ENCODE assay signal across 9 mouse cellular contexts in genomic region chr10:127426670-127427069, GRCm38 (mm10). TPM values are rescaled to one million over a fixed set of nuclear protein-coding genes. Genes with fewer than 3 reads are reported as not detected.
A peak's percentile ranks its signal among the peaks of the same experiment; 100 is the strongest.
DNase-seq lines count a peak whose midpoint lies in the region; ATAC-seq and TF ChIP-seq lines count a peak whose summit lies in the region.
"Had no signal": no experiment of that assay in that cellular context is flagged by ENCODE, and none has a peak within 500 bp of the region (broad histone marks: within the 10 kb centered on the region; RNA-seq: fewer than 3 reads in every experiment).

No protein-coding gene starts in this region.

- no peak; the same call in 1 of the 2 replicates for ATAC-seq in liver, embryonic 11.5 days (replicated peaks; ENCODE audit: low FRiP score)
- no peak for ATAC-seq in hindbrain, embryonic 12.5 days (ENCODE audit: low FRiP score)
- peak; percentile 54; the same call in 1 of the 2 replicates for ATAC-seq in neural tube, embryonic 13.5 days (ENCODE audit: low read depth)

- 0 out of 2 replicates have a peak, but pooled peaks cover 2% of the 10 kb centered on the region for H3K36me3 ChIP-seq in liver, adult 2 months (ENCODE audit: control insufficient read depth, insufficient read depth, low read length)
- H3K36me3 ChIP-seq in liver, embryonic 11.5 days (ENCODE audit: control insufficient read depth, insufficient read depth, low read length), result peaks cover 2% of the 10 kb centered on the region; the same call in 1 of the 2 replicates
- H3K36me3 ChIP-seq in hindbrain, embryonic 12.5 days, result no peaks in the 10 kb centered on the region
- peaks cover 8% of the 10 kb centered on the region; the same call in 1 of the 2 replicates for H3K36me3 ChIP-seq in neural tube, embryonic 13.5 days

- H3K4me1 ChIP-seq in liver, adult 2 months (ENCODE audit: control insufficient read depth, insufficient read depth, low read length), result peaks cover 23% of the 10 kb centered on the region
- peaks cover 18% of the 10 kb centered on the region for H3K4me1 ChIP-seq in liver, embryonic 11.5 days (replicated peaks; ENCODE audit: control insufficient read depth, insufficient read depth, low read length)
- H3K4me1 ChIP-seq in hindbrain, embryonic 12.5 days, result peaks cover 15% of the 10 kb centered on the region
- peaks cover 23% of the 10 kb centered on the region for H3K4me1 ChIP-seq in neural tube, embryonic 13.5 days (replicated peaks)

- no peak overlapping the region for H3K9ac ChIP-seq in liver, adult 2 months (ENCODE audit: low read depth, low read length)
- H3K9ac ChIP-seq in liver, embryonic 11.5 days (ENCODE audit: low read depth, low read length), result no peak overlapping the region
- H3K9ac ChIP-seq in hindbrain, embryonic 12.5 days, result no peak overlapping the region
- H3K9ac ChIP-seq in neural tube, embryonic 13.5 days, result no peak overlapping the region

- DNase-seq in liver, adult 2 months (ENCODE audit: extremely low read depth, low read depth, low spot score), result peak; percentile 61
- DNase-seq in liver, embryonic 11.5 days (ENCODE audit: low spot score), result no peak
- DNase-seq in brain, embryonic 14.5 days (ENCODE audit: low read depth), result peak; percentile 65
- DNase-seq in urinary bladder, postnatal 10 days (ENCODE audit: low spot score), result no peak
- DNase-seq in c-Kit-positive CD71-positive TER-119-positive erythroid progenitor cells, embryonic 14.5 days (ENCODE audit: low spot score), result no peak
- no peak for DNase-seq in gastrocnemius, postnatal 25 days

- H3K79me2 ChIP-seq in liver, adult 2 months (ENCODE audit: control insufficient read depth, insufficient read depth, low read length), result peaks cover 12% of the 10 kb centered on the region; the same call in 1 of the 2 replicates

- no peak overlapping the region for H3K4me2 ChIP-seq in liver, embryonic 11.5 days
- H3K4me2 ChIP-seq in hindbrain, embryonic 12.5 days (replicated peaks), result no peak overlapping the region
- H3K4me2 ChIP-seq in neural tube, embryonic 13.5 days, result no peak overlapping the region

- 0 out of 2 replicates have a peak overlapping the region, but pooled peaks have one; percentile 20 for H3K27ac ChIP-seq in liver, adult 2 months (replicated peaks; ENCODE audit: insufficient read depth, low read depth, low read length)
- H3K27ac ChIP-seq in liver, embryonic 11.5 days (ENCODE audit: low read depth, low read length), result no peak overlapping the region
- 0 out of 2 replicates have a peak overlapping the region, but pooled peaks have one; percentile 2 for H3K27ac ChIP-seq in hindbrain, embryonic 12.5 days
- H3K27ac ChIP-seq in neural tube, embryonic 13.5 days (replicated peaks), result peak overlapping the region; percentile 56; the same call in 1 of the 2 replicates

- TF ChIP-seq POLR2A in liver, adult 2 months (IDR thresholded peaks at IDR 0.05; ENCODE audit: extremely low read depth, insufficient read depth, low read length), result no peak
- TF ChIP-seq POLR2A in brain, embryonic 14.5 days (IDR thresholded peaks at IDR 0.05; ENCODE audit: borderline replicate concordance, extremely low read depth, insufficient read depth, insufficient read length, poor library complexity, severe bottlenecking), result no peak

- no peaks in the 10 kb centered on the region for H3K9me3 ChIP-seq in liver, embryonic 11.5 days (ENCODE audit: control insufficient read depth, low read length)
- H3K9me3 ChIP-seq in hindbrain, embryonic 12.5 days (replicated peaks), result no peaks in the 10 kb centered on the region
- no peaks in the 10 kb centered on the region for H3K9me3 ChIP-seq in neural tube, embryonic 13.5 days
- H3K9me3 ChIP-seq: megakaryocyte, embryonic 14.5 days had no signal

- H3K4me3 ChIP-seq in liver, adult 2 months (ENCODE audit: insufficient read depth, low read depth, low read length), result no peak overlapping the region
- no peak overlapping the region for H3K4me3 ChIP-seq in liver, embryonic 11.5 days (ENCODE audit: low read depth, low read length)
- H3K4me3 ChIP-seq in hindbrain, embryonic 12.5 days, result no peak overlapping the region
- H3K4me3 ChIP-seq in neural tube, embryonic 13.5 days, result no peak overlapping the region
- H3K4me3 ChIP-seq: megakaryocyte, embryonic 14.5 days had no signal

- WGBS in liver, adult 2 months, result 63% methylated on average over 2 of the region's 2 CpGs
- WGBS in liver, embryonic 11.5 days, result 27% methylated on average over 2 of the region's 2 CpGs
- 24% methylated on average over 2 of the region's 2 CpGs for WGBS in hindbrain, embryonic 12.5 days
- 11% methylated on average over 2 of the region's 2 CpGs for WGBS in neural tube, embryonic 13.5 days

- TF ChIP-seq CTCF in liver, adult 2 months (IDR thresholded peaks at IDR 0.05; ENCODE audit: low read depth, low read length), result no peak
- TF ChIP-seq CTCF in brain, embryonic 14.5 days (IDR thresholded peaks at IDR 0.05; ENCODE audit: borderline replicate concordance, extremely low read depth, insufficient read depth, insufficient read length), result no peak

- H3K27me3 ChIP-seq in liver, adult 2 months (ENCODE audit: control insufficient read depth, insufficient read depth, low read length), result no peaks in the 10 kb centered on the region
- H3K27me3 ChIP-seq in liver, embryonic 11.5 days (replicated peaks; ENCODE audit: control insufficient read depth, insufficient read depth, low read length), result no peaks in the 10 kb centered on the region
- H3K27me3 ChIP-seq in hindbrain, embryonic 12.5 days, result no peaks in the 10 kb centered on the region
- H3K27me3 ChIP-seq in neural tube, embryonic 13.5 days, result no peaks in the 10 kb centered on the region
- H3K27me3 ChIP-seq: megakaryocyte, embryonic 14.5 days had no signal

RNA-seq across cellular contexts. Expression of gene R3hdm2, which starts 46.5 kb away (rescaled TPM):
- total RNA-seq in liver, adult 2 months (2014; rRNA removed), result 15.8 and 17.5 TPM in 2 replicates
- 66.9 and 70.1 TPM in 2 replicates for polyA plus RNA-seq in liver, adult 2 months (2012; rRNA removed)
- 25.4 and 33.8 TPM in 2 replicates for polyA plus RNA-seq in liver, embryonic 11.5 days (2014; fragmentation: Nextera tagmentation; extraction: Ambion mirVana)
- polyA plus RNA-seq in brain, embryonic 14.5 days (2012; rRNA removed), result 58.6 and 110 TPM in 2 replicates
- polyA plus RNA-seq in hindbrain, embryonic 12.5 days (2016; fragmentation: Nextera tagmentation; extraction: Ambion mirVana), result 39.1 and 41.4 TPM in 2 replicates
- 30.6 and 33.3 TPM in 2 replicates for polyA plus RNA-seq in neural tube, embryonic 13.5 days (2015; fragmentation: Nextera tagmentation; extraction: Ambion mirVana)
- 100 to 1,000 TPM in 1 of 2 experiments, 10 to 100 TPM in 1; 97.8 to 120 TPM for total RNA-seq in gastrocnemius, postnatal 25 days (2021)

RNA-seq across cellular contexts. Expression of gene Inhbc, which starts 56.4 kb away (rescaled TPM):
- 8.2 and 18.4 TPM in 2 replicates for total RNA-seq in liver, adult 2 months (2014; rRNA removed)
- 58.0 and 61.8 TPM in 2 replicates for polyA plus RNA-seq in liver, adult 2 months (2012; rRNA removed)
- polyA plus RNA-seq in liver, embryonic 11.5 days (2014; fragmentation: Nextera tagmentation; extraction: Ambion mirVana), result 1.1 and 1.4 TPM in 2 replicates
- not detected in 2 replicates for polyA plus RNA-seq in brain, embryonic 14.5 days (2012; rRNA removed)
- not detected in 2 replicates for polyA plus RNA-seq in hindbrain, embryonic 12.5 days (2016; fragmentation: Nextera tagmentation; extraction: Ambion mirVana)
- not detected in 2 replicates for polyA plus RNA-seq in neural tube, embryonic 13.5 days (2015; fragmentation: Nextera tagmentation; extraction: Ambion mirVana)
- total RNA-seq in gastrocnemius, postnatal 25 days (2021), result not detected

Comparison
In these comparisons a context has a peak if more than half of its experiments do, and no peak if none do; other contexts are left out.
1. DNase-seq: peak in liver, adult 2 months (single experiment) and brain, embryonic 14.5 days (single experiment); none in liver, embryonic 11.5 days (single experiment), urinary bladder, postnatal 10 days (single experiment), c-Kit-positive CD71-positive TER-119-positive erythroid progenitor cells, embryonic 14.5 days (single experiment) and gastrocnemius, postnatal 25 days (single experiment).
2. RNA of gene Inhbc, which starts 56.4 kb away (polyA plus RNA-seq): 58.0 to 61.8 TPM in liver, adult 2 months; 1.1 to 1.4 TPM in liver, embryonic 11.5 days, not detected in brain, embryonic 14.5 days, not detected in hindbrain, embryonic 12.5 days and not detected in neural tube, embryonic 13.5 days; every median in the first group is over 10 times any median in the second.